Mouse (Mus musculus) hindbrain, embryonic 16.5 days (tissue): Measurements from ENCODE around the gene Cyth1. TPM values are rescaled to one million over a fixed set of nuclear protein-coding genes. Genes with fewer than 3 reads are reported as not detected.

Experiments
- ATAC-seq: fragments of 200-750 bp; cut with Nextera tagmentation; 2 replicates; pipeline ENCODE4 v1.8.0; 2017; ENCODE audit warnings: moderate TSS enrichment, moderate library complexity
- H3K27ac ChIP-seq: fragments of 300-500 bp; sonication (generic); 2 replicates; pipeline ENCODE4 v1.5.1; 2014; ENCODE audit warnings: low read depth, mild to moderate bottlenecking, control low read depth, low read length, moderate library complexity
- H3K27me3 ChIP-seq: fragments of 300-500 bp; sonication (generic); replicated peaks from 2 replicates; pipeline ENCODE4 v1.6.1; 2014; ENCODE audit warnings: low read length; ENCODE audit not compliant: control insufficient read depth, insufficient read depth
- H3K36me3 ChIP-seq: fragments of 300-500 bp; sonication (generic); 2 replicates; pipeline ENCODE4 v1.6.1; 2014; ENCODE audit warnings: mild to moderate bottlenecking, low read length, moderate library complexity, mixed read lengths; ENCODE audit not compliant: control insufficient read depth, insufficient read depth
- H3K4me1 ChIP-seq: fragments of 300-500 bp; sonication (generic); 2 replicates; pipeline ENCODE4 v1.6.1; 2014; ENCODE audit warnings: low read depth, low read length; ENCODE audit not compliant: control insufficient read depth, insufficient read depth
- H3K4me2 ChIP-seq: fragments of 300-500 bp; sonication (generic); 2 replicates; pipeline ENCODE4 v1.6.1; 2014; ENCODE audit warnings: mild to moderate bottlenecking, low read length, control low read depth, moderate library complexity
- H3K4me3 ChIP-seq: fragments of 300-500 bp; sonication (generic); 2 replicates; pipeline ENCODE4 v1.5.1; 2014; ENCODE audit warnings: mild to moderate bottlenecking, low read length, control low read depth, moderate library complexity
- H3K9ac ChIP-seq: fragments of 300-500 bp; sonication (generic); 2 replicates; pipeline ENCODE4 v1.6.1; 2014; ENCODE audit warnings: low read depth, mild to moderate bottlenecking, control low read depth, low read length, moderate library complexity
- H3K9me3 ChIP-seq: fragments of 300-500 bp; sonication (generic); 2 replicates; pipeline ENCODE4 v1.6.1; 2014; ENCODE audit warnings: mild to moderate bottlenecking, low read length, moderate library complexity; ENCODE audit not compliant: control insufficient read depth
- WGBS: fragments of 180-500 bp; shearing (Covaris S2); extraction: QIAGEN DNeasy Blood & Tissue Kit; methylation state at CpG from one replicate; pipeline ENCODE4 v1.1.7; 2014; 5-methylcytosine and 5-hydroxymethylcytosine counted together
- polyA plus RNA-seq: library from polyadenylated mRNA; unstranded; fragments of >200 nt; fragmentation: Nextera tagmentation; extraction: Ambion mirVana; gene quantifications from 2 replicates; pipeline ENCODE4 v1.2.1, GENCODE M21; 2015

Gene Cyth1
- polyA plus RNA-seq, 1 experiment from 2014 or later = 19.7 TPM

GRCm38 (mm10) chr11:118229941-118230340, 18.5 kb downstream of the Cyth1 start:
- ATAC-seq = no peak
- Histone ChIP-seq H3K36me3 (no peaks in the 10 kb centered on the region), H3K27ac (no peak overlapping the region), H3K4me2 (no peak overlapping the region), H3K9me3 (no peaks in the 10 kb centered on the region), H3K4me1 (peaks cover 5% of the 10 kb centered on the region; the same call in 1 of the 2 replicates), H3K27me3 (no peaks in the 10 kb centered on the region), H3K9ac (no peak overlapping the region), H3K4me3 (no peak overlapping the region)
- 90% methylated on average over 5 of the region's 5 CpGs for WGBS

- Histone ChIP-seq H3K27me3 (no peaks in the 10 kb centered on the region), H3K4me3 (no peak overlapping the region), H3K9ac (no peak overlapping the region), H3K9me3 (no peaks in the 10 kb centered on the region), H3K36me3 (no peaks in the 10 kb centered on the region), H3K4me1 (peaks cover 6% of the 10 kb centered on the region), H3K27ac (no peak overlapping the region), H3K4me2 (no peak overlapping the region)
- ATAC-seq = no peak
- WGBS = 85% methylated on average over 7 of the region's 7 CpGs
Measured at GRCm38 (mm10) chr11:118227650-118228049, 20.7 kb downstream of the Cyth1 start.

DNA sequence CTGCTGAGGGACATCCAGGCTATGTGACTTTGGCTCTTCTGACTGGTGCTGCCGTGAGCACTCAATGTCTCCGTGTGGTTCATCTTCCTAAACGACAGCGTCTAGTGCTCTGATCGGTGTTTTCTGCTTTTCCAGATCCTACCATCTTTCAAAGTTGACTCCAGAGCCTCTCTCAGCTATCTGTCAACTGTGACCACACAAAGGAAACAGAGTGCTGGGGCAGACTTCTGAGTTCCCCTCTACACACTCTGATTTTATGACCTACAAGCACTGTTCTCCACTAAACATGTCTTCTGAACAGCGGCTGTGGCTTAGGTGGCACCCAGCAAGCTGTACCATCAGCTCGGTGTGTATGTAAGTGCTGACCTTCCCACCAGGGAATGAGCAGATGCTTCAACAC, 21.5 kb downstream of the Cyth1 start:
- 84% methylated on average over 7 of the region's 7 CpGs for WGBS
- Histone ChIP-seq H3K9me3 (no peaks in the 10 kb centered on the region), H3K27ac (no peak overlapping the region), H3K4me1 (peaks cover 3% of the 10 kb centered on the region), H3K4me3 (no peak overlapping the region), H3K36me3 (no peaks in the 10 kb centered on the region), H3K9ac (no peak overlapping the region), H3K4me2 (no peak overlapping the region), H3K27me3 (no peaks in the 10 kb centered on the region)
- no peak for ATAC-seq

DNA sequence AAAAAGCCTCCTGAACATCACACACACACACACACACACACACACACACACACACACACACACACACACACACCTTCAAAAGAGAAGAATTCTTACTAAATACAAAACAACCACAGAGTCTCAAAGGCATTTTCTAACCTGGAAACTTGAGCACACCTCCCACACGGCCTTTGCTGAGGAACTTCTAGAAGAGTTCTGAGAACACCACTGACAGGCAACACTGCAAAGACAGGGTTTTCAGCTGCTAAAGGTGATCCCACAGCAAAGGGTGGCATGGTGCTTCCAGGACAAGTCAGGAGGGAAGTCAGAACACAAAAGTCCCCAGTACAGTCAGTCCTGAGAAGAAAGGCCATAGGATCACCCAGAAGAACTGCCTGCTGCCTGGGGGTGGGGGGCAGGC, 22.5 kb downstream of the Cyth1 start:
- peaks cover 3% of the 10 kb centered on the region for H3K4me1 ChIP-seq
- H3K36me3 ChIP-seq = no peaks in the 10 kb centered on the region
- H3K27me3 ChIP-seq = no peaks in the 10 kb centered on the region
- no peak overlapping the region for H3K4me2 ChIP-seq
- H3K4me3 ChIP-seq = no peak overlapping the region
- no peaks in the 10 kb centered on the region for H3K9me3 ChIP-seq
- no peak overlapping the region for H3K27ac ChIP-seq
- ATAC-seq = no peak
- no peak overlapping the region for H3K9ac ChIP-seq
- WGBS = 75% methylated on average over 1 of the region's 1 CpGs

- H3K36me3 ChIP-seq = no peaks in the 10 kb centered on the region
- peaks cover 4% of the 10 kb centered on the region for H3K4me1 ChIP-seq
- WGBS = 70% methylated on average over 12 of the region's 12 CpGs
- no peaks in the 10 kb centered on the region for H3K27me3 ChIP-seq
- no peaks in the 10 kb centered on the region for H3K9me3 ChIP-seq
- H3K27ac ChIP-seq = no peak overlapping the region
- no peak for ATAC-seq
- no peak overlapping the region for H3K4me2 ChIP-seq
- no peak overlapping the region for H3K9ac ChIP-seq
- H3K4me3 ChIP-seq = no peak overlapping the region
Measured at GRCm38 (mm10) chr11:118225056-118225836, 23.1 kb downstream of the Cyth1 start.

- Histone ChIP-seq H3K9ac (no peak overlapping the region), H3K27ac (no peak overlapping the region), H3K36me3 (no peaks in the 10 kb centered on the region), H3K4me2 (no peak overlapping the region), H3K4me3 (no peak overlapping the region), H3K9me3 (no peaks in the 10 kb centered on the region), H3K27me3 (no peaks in the 10 kb centered on the region), H3K4me1 (peaks cover 5% of the 10 kb centered on the region)
- no peak for ATAC-seq
- WGBS = 87% methylated on average over 10 of the region's 10 CpGs
Measured at GRCm38 (mm10) chr11:118223416-118224067, 24.9 kb downstream of the Cyth1 start.

- Histone ChIP-seq H3K4me1 (peaks cover 5% of the 10 kb centered on the region), H3K36me3 (no peaks in the 10 kb centered on the region), H3K27me3 (no peaks in the 10 kb centered on the region), H3K4me2 (no peak overlapping the region), H3K9ac (no peak overlapping the region), H3K9me3 (no peaks in the 10 kb centered on the region), H3K27ac (no peak overlapping the region), H3K4me3 (no peak overlapping the region)
- no peak for ATAC-seq
- 87% methylated on average over 5 of the region's 5 CpGs for WGBS
Measured at GRCm38 (mm10) chr11:118222917-118223316, 25.5 kb downstream of the Cyth1 start.

DNA sequence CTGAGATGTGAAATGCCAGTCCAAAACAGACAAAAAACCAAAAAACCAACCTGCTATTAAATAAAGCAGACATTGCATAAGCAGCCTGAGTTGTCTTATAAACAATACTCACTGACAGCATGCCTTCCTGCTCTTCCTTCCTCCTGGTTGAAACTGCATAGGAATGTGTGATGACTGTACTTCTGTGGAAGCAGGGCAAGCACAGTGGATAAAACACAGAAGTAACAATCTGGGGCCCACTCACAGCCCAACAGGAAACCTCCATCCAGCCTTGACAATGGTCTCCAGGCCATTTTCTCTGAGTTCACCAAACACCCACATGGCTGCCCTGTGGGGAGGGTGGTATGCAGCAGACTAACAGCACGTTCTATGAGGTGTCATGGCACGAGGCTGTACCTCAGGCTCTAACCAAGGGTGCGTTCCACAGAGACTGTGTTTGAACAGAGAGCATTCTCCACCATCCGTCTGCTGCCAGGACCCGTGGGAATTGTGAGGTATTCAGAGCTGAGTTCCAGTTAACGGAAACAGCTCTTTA, 26.0 kb downstream of the Cyth1 start:
- WGBS = 54% methylated on average over 6 of the region's 6 CpGs

GRCm38 (mm10) chr11:118220561-118221262, 27.7 kb downstream of the Cyth1 start:
- Histone ChIP-seq H3K27ac (no peak overlapping the region; the same call in 1 of the 2 replicates), H3K4me2 (no peak overlapping the region), H3K36me3 (no peaks in the 10 kb centered on the region), H3K9me3 (no peaks in the 10 kb centered on the region), H3K27me3 (no peaks in the 10 kb centered on the region), H3K4me1 (peaks cover 5% of the 10 kb centered on the region), H3K4me3 (no peak overlapping the region), H3K9ac (no peak overlapping the region)
- 22% methylated on average over 7 of the region's 7 CpGs for WGBS
- peak; percentile 70; the same call in 1 of the 2 replicates for ATAC-seq

More for the DNA sequence above, 26.0 kb downstream of the Cyth1 start:
- Histone ChIP-seq H3K9me3 (no peaks in the 10 kb centered on the region), H3K4me3 (no peak overlapping the region), H3K27ac (no peak overlapping the region), H3K9ac (no peak overlapping the region), H3K4me1 (peaks cover 5% of the 10 kb centered on the region), H3K4me2 (no peak overlapping the region), H3K27me3 (no peaks in the 10 kb centered on the region), H3K36me3 (no peaks in the 10 kb centered on the region)
- no peak for ATAC-seq
